Mouse (Mus musculus): ENCODE data around the gene Kif13a. TPM values are rescaled to one million over a fixed set of nuclear protein-coding genes. Genes with fewer than 3 reads are reported as not detected.

The Kif13a gene
- polyA plus RNA-seq, 1 experiment from 2014 or later: 17.8 TPM

- no peak overlapping the region for H3K4me3 ChIP-seq (ENCODE audit: low read length)
- H3K9ac ChIP-seq (ENCODE audit: low read length): no peak overlapping the region
- H3K4me2 ChIP-seq (ENCODE audit: low read depth, low read length): no peak overlapping the region
- H3K27ac ChIP-seq (ENCODE audit: low read length): no peak overlapping the region
- peaks cover 43% of the 10 kb centered on the region for H3K36me3 ChIP-seq (ENCODE audit: control insufficient read depth, insufficient read depth)
- H3K4me1 ChIP-seq (ENCODE audit: control insufficient read depth, insufficient read depth, low read length): peaks cover 8% of the 10 kb centered on the region; the same call in 1 of the 2 replicates
- H3K9me3 ChIP-seq (replicated peaks; ENCODE audit: control insufficient read depth, low read length): no peaks in the 10 kb centered on the region
- ATAC-seq (replicated peaks; ENCODE audit: extremely low read depth, insufficient read depth, low FRiP score): no peak
- H3K27me3 ChIP-seq (ENCODE audit: control insufficient read depth, insufficient read depth, low read length): no peaks in the 10 kb centered on the region
- WGBS: 87% methylated on average over 12 of the region's 12 CpGs
Measured at GRCm38 (mm10) chr13:46810098-46810497, 119.6 kb downstream of the Kif13a start.

GRCm38 (mm10) chr13:46807901-46808300 is 121.8 kb downstream of the Kif13a start:
- Histone ChIP-seq H3K4me2 (ENCODE audit: low read depth, low read length) (no peak overlapping the region), H3K27ac (ENCODE audit: low read length) (no peak overlapping the region), H3K4me3 (ENCODE audit: low read length) (no peak overlapping the region), H3K4me1 (ENCODE audit: control insufficient read depth, insufficient read depth, low read length) (peaks cover 8% of the 10 kb centered on the region; the same call in 1 of the 2 replicates), H3K27me3 (ENCODE audit: control insufficient read depth, insufficient read depth, low read length) (no peaks in the 10 kb centered on the region), H3K9ac (ENCODE audit: low read length) (no peak overlapping the region), H3K36me3 (ENCODE audit: control insufficient read depth, insufficient read depth) (peaks cover 39% of the 10 kb centered on the region), H3K9me3 (replicated peaks; ENCODE audit: control insufficient read depth, low read length) (no peaks in the 10 kb centered on the region)
- WGBS: 86% methylated on average over 11 of the region's 11 CpGs
- ATAC-seq (replicated peaks; ENCODE audit: extremely low read depth, insufficient read depth, low FRiP score): no peak

GRCm38 (mm10) chr13:46801196-46801595 is 128.5 kb downstream of the Kif13a start:
- Histone ChIP-seq H3K4me1 (ENCODE audit: control insufficient read depth, insufficient read depth, low read length) (peaks cover 11% of the 10 kb centered on the region), H3K36me3 (ENCODE audit: control insufficient read depth, insufficient read depth) (peaks cover 30% of the 10 kb centered on the region), H3K9me3 (replicated peaks; ENCODE audit: control insufficient read depth, low read length) (no peaks in the 10 kb centered on the region), H3K9ac (ENCODE audit: low read length) (no peak overlapping the region), H3K27ac (ENCODE audit: low read length) (no peak overlapping the region), H3K27me3 (ENCODE audit: control insufficient read depth, insufficient read depth, low read length) (no peaks in the 10 kb centered on the region), H3K4me3 (ENCODE audit: low read length) (no peak overlapping the region), H3K4me2 (ENCODE audit: low read depth, low read length) (no peak overlapping the region)
- WGBS: 91% methylated on average over 13 of the region's 13 CpGs
- no peak for ATAC-seq (replicated peaks; ENCODE audit: extremely low read depth, insufficient read depth, low FRiP score)

GRCm38 (mm10) chr13:46798156-46798555 is 131.5 kb downstream of the Kif13a start:
- H3K4me2 ChIP-seq (ENCODE audit: low read depth, low read length): no peak overlapping the region
- H3K4me3 ChIP-seq (ENCODE audit: low read length): no peak overlapping the region
- peaks cover 40% of the 10 kb centered on the region for H3K36me3 ChIP-seq (ENCODE audit: control insufficient read depth, insufficient read depth)
- H3K9ac ChIP-seq (ENCODE audit: low read length): no peak overlapping the region
- H3K27ac ChIP-seq (ENCODE audit: low read length): no peak overlapping the region
- no peaks in the 10 kb centered on the region for H3K9me3 ChIP-seq (replicated peaks; ENCODE audit: control insufficient read depth, low read length)
- H3K4me1 ChIP-seq (ENCODE audit: control insufficient read depth, insufficient read depth, low read length): peaks cover 14% of the 10 kb centered on the region
- ATAC-seq (replicated peaks; ENCODE audit: extremely low read depth, insufficient read depth, low FRiP score): no peak
- no peaks in the 10 kb centered on the region for H3K27me3 ChIP-seq (ENCODE audit: control insufficient read depth, insufficient read depth, low read length)
- 34% methylated on average over 4 of the region's 4 CpGs for WGBS

GRCm38 (mm10) chr13:46796381-46796780 is 133.3 kb downstream of the Kif13a start:
- Histone ChIP-seq H3K36me3 (ENCODE audit: control insufficient read depth, insufficient read depth) (peaks cover 50% of the 10 kb centered on the region), H3K4me2 (ENCODE audit: low read depth, low read length) (no peak overlapping the region), H3K9me3 (replicated peaks; ENCODE audit: control insufficient read depth, low read length) (no peaks in the 10 kb centered on the region), H3K27ac (ENCODE audit: low read length) (peak overlapping the region; percentile 10), H3K4me3 (ENCODE audit: low read length) (no peak overlapping the region), H3K4me1 (ENCODE audit: control insufficient read depth, insufficient read depth, low read length) (peaks cover 6% of the 10 kb centered on the region), H3K9ac (ENCODE audit: low read length) (no peak overlapping the region), H3K27me3 (ENCODE audit: control insufficient read depth, insufficient read depth, low read length) (no peaks in the 10 kb centered on the region)
- ATAC-seq (replicated peaks; ENCODE audit: extremely low read depth, insufficient read depth, low FRiP score): peak; percentile 40; the same call in 1 of the 2 replicates
- WGBS: 50% methylated on average over 1 of the region's 1 CpGs

- no peak overlapping the region for H3K4me2 ChIP-seq (ENCODE audit: low read depth, low read length)
- H3K4me3 ChIP-seq (ENCODE audit: low read length): no peak overlapping the region
- peaks cover 49% of the 10 kb centered on the region for H3K36me3 ChIP-seq (ENCODE audit: control insufficient read depth, insufficient read depth)
- WGBS: 80% methylated on average over 13 of the region's 13 CpGs
- no peak for ATAC-seq (replicated peaks; ENCODE audit: extremely low read depth, insufficient read depth, low FRiP score)
- peaks cover 6% of the 10 kb centered on the region for H3K4me1 ChIP-seq (ENCODE audit: control insufficient read depth, insufficient read depth, low read length)
- H3K27me3 ChIP-seq (ENCODE audit: control insufficient read depth, insufficient read depth, low read length): no peaks in the 10 kb centered on the region
- H3K9ac ChIP-seq (ENCODE audit: low read length): no peak overlapping the region
- no peaks in the 10 kb centered on the region for H3K9me3 ChIP-seq (replicated peaks; ENCODE audit: control insufficient read depth, low read length)
- H3K27ac ChIP-seq (ENCODE audit: low read length): no peak overlapping the region
Measured at GRCm38 (mm10) chr13:46793824-46794223, 135.8 kb downstream of the Kif13a start.

- H3K27ac ChIP-seq (ENCODE audit: low read length): no peak overlapping the region
- H3K4me1 ChIP-seq (ENCODE audit: control insufficient read depth, insufficient read depth, low read length): no peaks in the 10 kb centered on the region; the same call in 1 of the 2 replicates
- H3K36me3 ChIP-seq (ENCODE audit: control insufficient read depth, insufficient read depth): peaks cover 51% of the 10 kb centered on the region
- H3K4me2 ChIP-seq (ENCODE audit: low read depth, low read length): no peak overlapping the region
- H3K9ac ChIP-seq (ENCODE audit: low read length): no peak overlapping the region
- no peaks in the 10 kb centered on the region for H3K9me3 ChIP-seq (replicated peaks; ENCODE audit: control insufficient read depth, low read length)
- no peaks in the 10 kb centered on the region for H3K27me3 ChIP-seq (ENCODE audit: control insufficient read depth, insufficient read depth, low read length)
- no peak overlapping the region for H3K4me3 ChIP-seq (ENCODE audit: low read length)
- no peak for ATAC-seq (replicated peaks; ENCODE audit: extremely low read depth, insufficient read depth, low FRiP score)
- 72% methylated on average over 8 of the region's 8 CpGs for WGBS
Measured at GRCm38 (mm10) chr13:46788452-46788851, 141.2 kb downstream of the Kif13a start.

- peaks cover 46% of the 10 kb centered on the region for H3K36me3 ChIP-seq (ENCODE audit: control insufficient read depth, insufficient read depth)
- 63% methylated on average over 2 of the region's 2 CpGs for WGBS
- no peaks in the 10 kb centered on the region for H3K9me3 ChIP-seq (replicated peaks; ENCODE audit: control insufficient read depth, low read length)
- H3K4me2 ChIP-seq (ENCODE audit: low read depth, low read length): no peak overlapping the region
- H3K27me3 ChIP-seq (ENCODE audit: control insufficient read depth, insufficient read depth, low read length): no peaks in the 10 kb centered on the region
- no peak overlapping the region for H3K27ac ChIP-seq (ENCODE audit: low read length)
- no peak overlapping the region for H3K9ac ChIP-seq (ENCODE audit: low read length)
- ATAC-seq (replicated peaks; ENCODE audit: extremely low read depth, insufficient read depth, low FRiP score): no peak
- no peaks in the 10 kb centered on the region; the same call in 1 of the 2 replicates for H3K4me1 ChIP-seq (ENCODE audit: control insufficient read depth, insufficient read depth, low read length)
- no peak overlapping the region for H3K4me3 ChIP-seq (ENCODE audit: low read length)
Measured at GRCm38 (mm10) chr13:46786836-46787235, 142.8 kb downstream of the Kif13a start.

GRCm38 (mm10) chr13:46786064-46786561 is 143.6 kb downstream of the Kif13a start:
- Histone ChIP-seq H3K4me1 (ENCODE audit: control insufficient read depth, insufficient read depth, low read length) (no peaks in the 10 kb centered on the region; the same call in 1 of the 2 replicates), H3K9ac (ENCODE audit: low read length) (no peak overlapping the region), H3K27ac (ENCODE audit: low read length) (no peak overlapping the region), H3K36me3 (ENCODE audit: control insufficient read depth, insufficient read depth) (peaks cover 48% of the 10 kb centered on the region), H3K27me3 (ENCODE audit: control insufficient read depth, insufficient read depth, low read length) (no peaks in the 10 kb centered on the region), H3K9me3 (replicated peaks; ENCODE audit: control insufficient read depth, low read length) (no peaks in the 10 kb centered on the region), H3K4me3 (ENCODE audit: low read length) (no peak overlapping the region), H3K4me2 (ENCODE audit: low read depth, low read length) (no peak overlapping the region)
- WGBS: 94% methylated on average over 10 of the region's 10 CpGs
- ATAC-seq (replicated peaks; ENCODE audit: extremely low read depth, insufficient read depth, low FRiP score): no peak
